Mouse (Mus musculus) kidney, adult 2 months (tissue): ENCODE measurements around the gene Gna13. TPM values are rescaled to one million over a fixed set of nuclear protein-coding genes. Genes with fewer than 3 reads are reported as not detected.
A peak's percentile ranks its signal among the peaks of the same experiment; 100 is the strongest.

ENCODE experiments used
- DNase-seq: peaks from one replicate; pipeline ENCODE4 v3.0.0; 2021
- H3K27ac ChIP-seq: fragments of 200-500 bp; 2 replicates; pipeline ENCODE4 v1.5.1; 2012; ENCODE audit warnings: low read depth, low read length, control low read depth, inconsistent platforms; ENCODE audit not compliant: insufficient read depth
- H3K27me3 ChIP-seq: fragments of 200-500 bp; replicated peaks from 2 replicates; pipeline ENCODE4 v1.6.1; 2012; ENCODE audit warnings: mild to moderate bottlenecking, moderate library complexity, low read length, inconsistent platforms; ENCODE audit not compliant: control insufficient read depth, insufficient read depth
- H3K36me3 ChIP-seq: fragments of 200-500 bp; 2 replicates; pipeline ENCODE4 v1.6.1; 2012; ENCODE audit warnings: mild to moderate bottlenecking, moderate library complexity, low read length, inconsistent platforms; ENCODE audit not compliant: control insufficient read depth, insufficient read depth
- H3K4me1 ChIP-seq: fragments of 200-500 bp; 2 replicates; pipeline ENCODE4 v1.6.1; 2011; ENCODE audit warnings: low read length; ENCODE audit not compliant: control insufficient read depth, insufficient read depth
- H3K4me3 ChIP-seq: fragments of 200-500 bp; 2 replicates; pipeline ENCODE4 v1.5.1; 2011; ENCODE audit warnings: mild to moderate bottlenecking, low read depth, low read length, control low read depth; ENCODE audit not compliant: insufficient read depth
- CTCF ChIP-seq: fragments of 200-500 bp; conservative IDR thresholded peaks from 2 replicates; pipeline ENCODE4 v1.5.1; 2011; ENCODE audit warnings: low read depth, mild to moderate bottlenecking, control low read depth, low read length, moderate library complexity, mixed read lengths; ENCODE audit not compliant: insufficient read depth, insufficient read length
- POLR2A ChIP-seq: fragments of 200-500 bp; IDR thresholded peaks from one replicate; pipeline ENCODE4 v1.6.1; 2011; ENCODE audit warnings: low read depth, low read length, control low read depth
- WGBS: fragments of 180-500 bp; shearing (Covaris S2); methylation state at CpG from one replicate; pipeline ENCODE4 v1.1.7; 2018; 5-methylcytosine and 5-hydroxymethylcytosine counted together
- polyA plus RNA-seq: library from polyadenylated mRNA; depleted of rRNA; stranded (reverse); fragments of >200 nt; gene quantifications from 2 replicates; pipeline ENCODE4 v1.2.3, GENCODE M21; 2012

The Gna13 gene
- polyA plus RNA-seq, 1 experiment = 26.6 TPM

DNA sequence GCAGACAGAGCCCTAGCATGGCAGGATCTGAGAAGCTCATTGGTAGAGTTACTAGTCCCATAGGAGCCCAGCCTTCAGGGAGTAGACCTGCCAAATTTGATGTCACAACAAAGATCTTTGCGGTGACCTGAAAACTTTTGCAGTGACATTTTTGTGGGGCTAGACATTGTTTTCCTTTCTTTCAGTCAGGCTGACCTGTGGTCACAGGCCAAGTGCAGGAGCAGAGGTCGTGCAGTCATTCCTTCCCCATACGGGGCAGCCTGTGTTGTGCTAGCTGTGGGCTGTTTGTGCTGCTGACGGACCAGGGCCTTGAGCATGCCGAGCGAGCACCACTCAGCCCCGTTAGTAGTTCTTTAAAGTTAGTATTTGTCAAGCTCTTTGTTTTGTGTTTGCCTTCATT, 29.1 kb downstream of the Gna13 start:
- H3K36me3 ChIP-seq = no peaks in the 10 kb centered on the region; the same call in 1 of the 2 replicates
- peaks cover 14% of the 10 kb centered on the region; the same call in 1 of the 2 replicates for H3K4me1 ChIP-seq
- H3K4me3 ChIP-seq = no peak overlapping the region
- DNase-seq = peak; percentile 52
- 48% methylated on average over 7 of the region's 7 CpGs for WGBS
- H3K27me3 ChIP-seq = no peaks in the 10 kb centered on the region
- no peak for TF ChIP-seq CTCF
- no peak for TF ChIP-seq POLR2A
- H3K27ac ChIP-seq = no peak overlapping the region

DNA sequence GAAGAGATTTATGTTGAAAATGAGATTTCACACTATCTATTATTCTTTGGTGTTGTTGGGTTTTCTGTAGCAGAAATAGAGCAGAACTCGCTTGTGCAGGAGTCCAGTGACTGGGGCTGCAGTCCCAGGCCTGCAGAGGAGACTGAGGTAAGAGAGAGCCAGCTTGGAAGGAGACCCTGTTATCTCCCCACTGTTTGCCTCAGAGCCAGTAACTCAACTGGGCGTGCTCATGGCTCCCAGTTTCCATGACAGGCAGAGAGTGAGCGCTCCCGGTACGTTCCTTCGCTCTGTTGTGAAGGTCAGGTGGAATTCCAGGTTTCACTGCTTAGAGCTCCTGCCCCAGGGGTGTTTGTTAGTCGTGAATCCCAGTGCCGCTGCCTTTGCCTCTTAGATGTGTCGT, 30.0 kb downstream of the Gna13 start:
- H3K4me1 ChIP-seq = peaks cover 14% of the 10 kb centered on the region; the same call in 1 of the 2 replicates
- H3K4me3 ChIP-seq = no peak overlapping the region
- H3K27ac ChIP-seq = no peak overlapping the region
- H3K36me3 ChIP-seq = no peaks in the 10 kb centered on the region; the same call in 1 of the 2 replicates
- no peaks in the 10 kb centered on the region for H3K27me3 ChIP-seq
- WGBS = 82% methylated on average over 9 of the region's 9 CpGs
- no peak for DNase-seq
- TF ChIP-seq CTCF = no peak
- TF ChIP-seq POLR2A = no peak

DNA sequence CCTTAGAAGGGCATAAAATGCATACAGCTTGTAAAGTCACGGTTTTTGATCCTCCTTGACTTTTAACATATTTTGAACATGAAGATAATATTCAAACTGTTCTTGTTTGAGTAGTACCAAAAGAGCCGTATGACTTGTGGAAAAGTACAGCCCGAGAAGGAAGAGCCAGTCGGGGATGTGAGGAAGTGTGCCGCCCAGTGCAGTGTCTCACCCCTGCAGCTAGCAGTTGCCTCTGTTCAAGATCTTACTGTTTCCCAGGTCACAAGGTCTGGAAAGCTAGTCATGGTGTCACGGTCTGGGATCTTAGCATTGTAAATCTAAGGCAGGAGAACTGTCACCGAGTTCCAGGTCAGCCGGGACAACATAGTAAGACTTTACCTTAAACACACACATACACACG, 32.1 kb downstream of the Gna13 start:
- Histone ChIP-seq H3K4me3 (no peak overlapping the region), H3K4me1 (peaks cover 14% of the 10 kb centered on the region; the same call in 1 of the 2 replicates), H3K36me3 (no peaks in the 10 kb centered on the region; the same call in 1 of the 2 replicates), H3K27me3 (no peaks in the 10 kb centered on the region), H3K27ac (peak overlapping the region; percentile 60)
- TF ChIP-seq POLR2A (no peak), CTCF (no peak)
- WGBS = 41% methylated on average over 9 of the region's 9 CpGs
- DNase-seq = peak; percentile 77

DNA sequence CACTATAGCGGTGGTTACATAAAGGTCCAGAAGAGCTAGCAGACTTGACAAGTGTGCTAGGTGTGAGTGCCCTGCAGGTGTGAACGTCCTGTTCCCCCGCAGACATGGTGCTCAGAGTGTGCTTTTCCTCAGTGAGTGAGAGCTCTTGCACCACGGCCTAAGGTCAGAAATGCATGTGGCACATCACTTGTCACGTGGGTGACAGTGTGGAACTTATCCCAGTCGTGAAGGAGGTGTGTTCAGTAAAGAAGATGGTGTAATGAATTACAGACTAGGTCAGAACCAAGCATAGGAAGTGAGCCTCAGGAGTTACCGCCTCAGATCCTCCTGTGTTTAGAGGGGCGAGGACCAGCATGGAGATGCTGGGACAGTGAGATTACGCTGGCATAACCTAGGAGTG, 32.7 kb downstream of the Gna13 start:
- DNase-seq = peak; percentile 73
- peak overlapping the region; percentile 60; the same call in 1 of the 2 replicates for H3K27ac ChIP-seq
- no peak overlapping the region for H3K4me3 ChIP-seq
- H3K4me1 ChIP-seq = peaks cover 14% of the 10 kb centered on the region; the same call in 1 of the 2 replicates
- WGBS = 62% methylated on average over 9 of the region's 9 CpGs
- no peaks in the 10 kb centered on the region for H3K27me3 ChIP-seq
- no peaks in the 10 kb centered on the region; the same call in 1 of the 2 replicates for H3K36me3 ChIP-seq
- TF ChIP-seq CTCF (no peak), POLR2A (no peak)

DNA sequence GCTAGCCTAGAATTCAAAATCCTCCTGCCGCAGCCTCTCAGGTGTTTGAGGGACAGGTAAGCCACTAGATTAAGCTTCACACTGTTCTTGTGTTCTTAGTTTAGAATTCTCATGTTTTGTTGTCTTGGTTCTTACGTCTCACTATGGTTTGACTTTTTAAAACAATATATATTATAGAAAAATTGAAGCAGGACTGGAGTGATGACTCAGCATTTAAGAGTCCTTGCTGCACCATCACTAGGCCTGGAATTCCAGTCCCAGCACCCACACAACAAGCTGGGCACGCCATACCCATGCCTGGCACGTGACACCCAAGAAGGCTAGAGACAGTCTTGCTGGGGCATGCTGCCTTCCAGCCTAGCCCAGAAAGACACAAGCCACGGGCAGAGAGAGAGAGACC, 43.8 kb downstream of the Gna13 start:
- H3K36me3 ChIP-seq = no peaks in the 10 kb centered on the region
- TF ChIP-seq POLR2A (no peak), CTCF (no peak)
- no peak for DNase-seq
- H3K27me3 ChIP-seq = no peaks in the 10 kb centered on the region
- WGBS = 91% methylated on average over 5 of the region's 5 CpGs
- H3K4me3 ChIP-seq = no peak overlapping the region
- H3K4me1 ChIP-seq = no peaks in the 10 kb centered on the region
- no peak overlapping the region for H3K27ac ChIP-seq

DNA sequence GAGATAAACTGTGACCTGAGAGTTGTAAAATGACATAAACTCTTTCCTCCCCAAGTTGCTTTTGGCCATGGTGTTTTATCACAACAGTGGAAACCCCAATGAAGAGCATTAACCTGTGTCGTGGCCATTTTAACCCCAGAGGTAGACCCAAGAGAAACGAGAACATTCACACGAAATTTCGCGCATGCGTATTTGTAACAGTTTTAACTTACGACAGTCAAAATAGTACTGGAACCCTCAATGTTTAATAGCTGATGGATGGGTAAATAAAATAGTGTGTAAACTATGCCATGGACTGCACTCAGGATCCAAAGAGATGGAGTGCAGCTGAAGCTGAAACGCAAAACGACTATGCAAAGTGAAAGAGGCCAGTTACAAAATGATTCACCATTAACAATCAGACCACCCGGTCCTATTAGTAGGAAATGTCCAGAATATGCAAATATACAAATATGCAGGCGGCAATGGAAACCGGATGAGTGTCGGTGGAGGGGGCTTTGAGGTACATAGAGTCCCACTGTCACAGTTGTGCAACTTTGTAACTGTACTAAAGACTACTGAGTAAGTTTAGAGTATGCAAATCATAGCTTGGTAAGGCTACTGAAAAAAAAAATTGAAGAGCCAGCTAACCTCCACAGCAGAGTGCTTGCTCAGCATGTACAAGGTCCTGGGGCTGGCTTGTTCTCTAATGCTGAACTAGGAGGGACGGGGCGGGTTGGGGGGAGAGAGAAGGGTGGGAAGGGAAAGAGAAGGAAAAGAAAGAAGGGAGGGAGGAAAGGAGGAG, 47.8 kb downstream of the Gna13 start:
- no peaks in the 10 kb centered on the region for H3K27me3 ChIP-seq
- WGBS = 81% methylated on average over 15 of the region's 15 CpGs
- H3K36me3 ChIP-seq = no peaks in the 10 kb centered on the region
- no peak overlapping the region for H3K4me3 ChIP-seq
- no peak for DNase-seq
- H3K27ac ChIP-seq = no peak overlapping the region
- TF ChIP-seq CTCF (no peak), POLR2A (no peak)
- H3K4me1 ChIP-seq = no peaks in the 10 kb centered on the region

DNA sequence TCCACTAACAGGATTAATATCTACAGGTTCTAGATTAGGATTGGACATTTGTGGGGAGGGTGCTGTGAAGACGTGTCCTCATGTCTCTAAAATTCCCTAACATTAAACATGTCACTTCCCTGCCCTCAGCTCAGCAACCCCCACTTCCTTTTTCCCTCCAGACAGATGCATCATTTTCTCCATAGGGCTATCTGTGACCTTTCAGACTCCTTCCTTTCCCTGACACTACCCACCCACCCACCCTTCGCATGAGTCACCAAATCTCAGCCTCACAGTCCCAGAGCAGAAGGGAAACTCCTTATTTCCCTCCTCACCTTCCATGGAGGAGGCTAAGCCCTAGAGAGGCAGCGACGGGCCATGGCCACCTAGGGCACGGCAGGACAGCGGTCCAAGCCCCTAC, 51.0 kb downstream of the Gna13 start, which contains the start of gene 9930022D16Rik:
Gene 9930022D16Rik (plus strand): TSS at position 301 of the 400 bp plus-strand sequence.
- Histone ChIP-seq H3K36me3 (no peaks in the 10 kb centered on the region), H3K27ac (no peak within 1 kb of the TSS), H3K4me1 (no peaks in the 10 kb centered on the region), H3K27me3 (no peaks in the 10 kb centered on the region), H3K4me3 (no peak within 1 kb of the TSS)
- DNase-seq = no peak
- WGBS = 79% methylated on average over 6 of the region's 6 CpGs
- TF ChIP-seq CTCF = no peak
- no peak for TF ChIP-seq POLR2A
